Mouse (Mus musculus) spleen, adult 2 months (tissue): Measurements from ENCODE around the gene Ift52. TPM values are rescaled to one million over a fixed set of nuclear protein-coding genes. Genes with fewer than 3 reads are reported as not detected.

ENCODE experiments used
- DNase-seq, 2 experiments: peaks; one replicate each; pipeline versions ENCODE4 v3.0.0 to v3.0.0-alpha.2; 2012 to 2021; ENCODE audit warnings: low spot score in 2 of 2, low read depth in 1 of 2
- H3K27ac ChIP-seq: fragments of 200-500 bp; 2 replicates; pipeline ENCODE4 v1.5.1; 2012; ENCODE audit warnings: low read length, inconsistent platforms; ENCODE audit not compliant: insufficient read depth
- H3K27me3 ChIP-seq: fragments of 200-500 bp; 2 replicates; pipeline ENCODE4 v1.6.1; 2012; ENCODE audit warnings: mild to moderate bottlenecking, moderate library complexity, low read length, inconsistent platforms; ENCODE audit not compliant: control insufficient read depth, insufficient read depth
- H3K36me3 ChIP-seq: fragments of 200-500 bp; 2 replicates; pipeline ENCODE4 v1.6.1; 2012; ENCODE audit warnings: mild to moderate bottlenecking, low read length, inconsistent platforms; ENCODE audit not compliant: control insufficient read depth, insufficient read depth
- H3K4me1 ChIP-seq: fragments of 200-500 bp; 2 replicates; pipeline ENCODE4 v1.6.1; 2011; ENCODE audit warnings: inconsistent platforms; ENCODE audit not compliant: control insufficient read depth, insufficient read depth, insufficient read length
- H3K4me3 ChIP-seq: fragments of 200-500 bp; 2 replicates; pipeline ENCODE4 v1.5.1; 2011; ENCODE audit warnings: mild to moderate bottlenecking, inconsistent platforms; ENCODE audit not compliant: insufficient read depth, insufficient read length; ENCODE audit errors: extremely low read depth
- CTCF ChIP-seq: fragments of 200-500 bp; IDR thresholded peaks from 2 replicates; pipeline ENCODE4 v1.5.1; 2011; ENCODE audit warnings: mild to moderate bottlenecking, inconsistent platforms; ENCODE audit not compliant: insufficient read depth, insufficient read length, insufficient replicate concordance; ENCODE audit errors: extremely low read depth
- POLR2A ChIP-seq: fragments of 200-500 bp; IDR thresholded peaks from 2 replicates; pipeline ENCODE4 v1.6.1; 2011; ENCODE audit warnings: low read depth, low read length, inconsistent platforms
- WGBS: fragments of 180-500 bp; shearing (Covaris S2); methylation state at CpG from one replicate; pipeline ENCODE4 v1.1.7; 2018; 5-methylcytosine and 5-hydroxymethylcytosine counted together
- polyA plus RNA-seq: library from polyadenylated mRNA; depleted of rRNA; stranded (reverse); fragments of >200 nt; gene quantifications from 2 replicates; pipeline ENCODE4 v1.2.3, GENCODE M21; 2012; rRNA removed

Gene Ift52
- polyA plus RNA-seq: 13.6 and 14.1 TPM in 2 replicates

DNA sequence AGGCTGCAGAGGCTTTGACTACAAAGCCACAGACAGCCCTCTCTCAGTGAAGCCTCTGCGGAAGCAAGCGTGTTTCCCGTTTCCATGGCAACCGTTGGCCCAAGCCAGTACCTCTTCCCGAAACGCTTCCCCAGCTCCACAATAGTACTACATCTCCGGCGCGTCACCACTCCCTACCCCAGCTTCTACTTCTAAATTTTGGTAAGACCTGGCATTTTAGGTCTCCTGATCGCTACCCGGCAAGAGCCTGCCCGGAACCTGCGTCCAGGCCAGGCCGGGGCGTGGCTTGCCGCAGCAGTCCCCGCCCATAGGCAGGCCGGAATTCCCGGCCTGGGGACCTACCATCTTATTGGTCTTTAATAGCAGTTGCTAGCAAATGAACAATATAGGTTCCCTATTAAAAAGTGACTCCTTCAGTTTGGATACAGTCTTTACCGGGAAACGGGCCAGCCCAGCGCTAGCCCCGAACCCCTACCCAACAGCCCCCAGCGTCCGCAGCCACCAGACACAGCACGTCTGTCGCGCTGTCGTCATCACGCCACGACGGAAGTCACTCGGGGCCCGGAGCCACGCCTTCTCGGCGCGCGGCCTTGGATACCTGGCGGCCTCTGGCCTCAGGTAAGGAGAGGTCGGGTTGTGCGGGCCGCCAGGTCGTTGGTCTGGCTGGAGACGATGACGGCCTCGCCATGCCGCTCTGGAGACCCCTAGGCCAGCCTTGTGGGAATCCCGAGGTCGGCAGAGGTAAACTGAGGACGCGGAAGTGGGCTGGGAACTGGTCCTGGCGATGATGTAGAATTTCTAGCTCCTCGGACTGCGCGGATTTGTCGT, at the start of gene Ift52:
Gene Ift52 (plus strand): TSS at position 439 of the 828 bp plus-strand sequence.
- under 1% methylated on average over 57 of the region's 57 CpGs for WGBS
- H3K4me1 ChIP-seq: no peaks in the 10 kb centered on the region
- no peaks in the 10 kb centered on the region for H3K27me3 ChIP-seq
- no peaks in the 10 kb centered on the region for H3K36me3 ChIP-seq
- peak within 1 kb of the TSS; percentile 43; the same call in 1 of the 2 replicates for H3K27ac ChIP-seq
- peak; percentile 79 to 89 for DNase-seq
- TF ChIP-seq CTCF: no peak
- TF ChIP-seq POLR2A: no peak; the same call in 1 of the 2 replicates
- peak within 1 kb of the TSS; percentile 82 for H3K4me3 ChIP-seq

DNA sequence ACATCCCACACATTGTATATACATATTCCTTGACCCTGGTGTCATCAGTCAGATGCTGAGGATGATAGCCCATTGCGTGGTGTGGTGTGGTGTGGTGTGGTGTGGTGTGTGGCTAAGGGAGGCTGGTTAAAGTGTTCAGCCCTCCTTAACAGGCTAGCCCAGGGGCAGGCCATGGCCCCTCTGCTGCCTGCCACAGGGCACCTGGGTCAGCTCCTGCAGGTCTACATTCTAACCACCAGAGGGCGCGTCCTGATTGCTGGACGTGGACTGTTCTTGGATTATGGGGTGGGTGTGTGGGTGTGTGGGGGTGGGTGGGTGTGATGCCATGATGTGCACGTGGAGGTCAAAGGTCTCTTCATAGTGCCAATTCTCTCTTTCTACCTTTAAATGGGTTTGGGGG, 48.8 kb upstream of the Ift52 start:
- peak; percentile 8 to 26 for DNase-seq
- no peaks in the 10 kb centered on the region for H3K27me3 ChIP-seq
- no peaks in the 10 kb centered on the region for H3K4me1 ChIP-seq
- H3K36me3 ChIP-seq: no peaks in the 10 kb centered on the region
- no peak overlapping the region for H3K27ac ChIP-seq
- WGBS: 10% methylated on average over 5 of the region's 5 CpGs
- TF ChIP-seq CTCF (peak; percentile 78), POLR2A (no peak)
- no peak overlapping the region for H3K4me3 ChIP-seq

DNA sequence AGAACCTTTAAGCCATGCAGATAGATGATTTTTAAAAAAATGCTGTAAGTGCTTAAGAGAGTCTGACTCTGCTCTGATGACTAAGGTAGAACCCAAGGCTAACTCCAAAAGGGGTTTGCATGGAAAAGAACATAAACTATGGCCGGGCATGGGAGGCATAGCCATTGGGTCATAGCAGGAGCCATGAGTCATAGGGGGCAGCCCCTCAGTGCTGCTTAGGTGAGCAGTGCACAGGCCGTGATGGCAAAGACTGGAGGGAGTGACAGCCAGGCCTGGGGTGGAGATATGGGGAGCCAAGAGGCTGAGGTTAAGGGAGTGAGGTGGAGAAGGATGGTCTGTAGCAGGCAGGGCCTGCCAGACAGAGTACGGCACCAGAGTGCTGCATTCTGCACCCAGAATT, 48.1 kb upstream of the Ift52 start:
- Histone ChIP-seq H3K36me3 (no peaks in the 10 kb centered on the region), H3K27ac (no peak overlapping the region), H3K4me1 (no peaks in the 10 kb centered on the region), H3K4me3 (no peak overlapping the region), H3K27me3 (no peaks in the 10 kb centered on the region)
- 77% methylated on average over 3 of the region's 3 CpGs for WGBS
- DNase-seq: no peak
- TF ChIP-seq CTCF (no peak), POLR2A (no peak)

DNA sequence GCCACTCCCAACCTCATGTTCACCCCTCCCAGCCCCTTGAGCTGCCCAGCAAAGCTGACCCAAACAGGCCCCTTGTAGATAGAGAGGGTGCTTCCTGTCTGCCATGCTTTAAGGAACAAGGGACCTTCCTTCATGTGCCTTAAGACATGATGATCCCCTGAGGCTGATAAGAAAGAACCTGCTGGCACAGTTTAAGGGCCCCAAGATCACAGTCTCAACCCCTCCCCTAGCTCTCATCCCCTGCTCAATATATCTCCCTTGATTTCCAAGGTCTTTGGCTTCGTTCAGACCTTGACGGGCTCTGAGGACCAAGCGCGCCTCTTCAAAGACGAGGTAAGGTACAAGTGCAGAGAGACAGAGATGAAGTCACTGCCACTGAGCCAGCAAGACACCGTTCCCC, 46.3 kb upstream of the Ift52 start:
- H3K36me3 ChIP-seq: no peaks in the 10 kb centered on the region
- no peak for DNase-seq
- no peaks in the 10 kb centered on the region for H3K4me1 ChIP-seq
- TF ChIP-seq POLR2A: no peak
- no peak for TF ChIP-seq CTCF
- no peaks in the 10 kb centered on the region for H3K27me3 ChIP-seq
- H3K4me3 ChIP-seq: no peak overlapping the region
- H3K27ac ChIP-seq: no peak overlapping the region
- 82% methylated on average over 6 of the region's 6 CpGs for WGBS

DNA sequence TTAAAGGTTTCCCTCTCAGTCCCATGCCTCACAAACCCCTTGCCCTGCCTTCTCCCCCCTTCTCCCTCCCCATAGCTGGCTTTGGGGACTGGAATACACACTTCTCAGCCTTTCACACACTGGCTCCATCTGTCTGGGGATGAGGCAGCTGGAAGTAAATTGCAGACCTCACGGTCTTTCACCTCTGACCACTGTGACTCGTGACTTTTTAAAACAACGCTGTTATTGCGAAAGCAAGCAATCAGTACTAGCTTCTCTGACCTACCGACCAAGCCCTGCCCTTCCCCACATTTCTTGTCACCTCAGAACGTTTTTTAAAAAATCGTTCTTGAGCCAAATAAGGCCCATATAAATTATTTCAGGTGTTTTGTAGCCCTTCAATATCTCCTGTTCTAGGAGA, 44.4 kb upstream of the Ift52 start:
- WGBS: 37% methylated on average over 7 of the region's 7 CpGs
- no peak for DNase-seq

DNA sequence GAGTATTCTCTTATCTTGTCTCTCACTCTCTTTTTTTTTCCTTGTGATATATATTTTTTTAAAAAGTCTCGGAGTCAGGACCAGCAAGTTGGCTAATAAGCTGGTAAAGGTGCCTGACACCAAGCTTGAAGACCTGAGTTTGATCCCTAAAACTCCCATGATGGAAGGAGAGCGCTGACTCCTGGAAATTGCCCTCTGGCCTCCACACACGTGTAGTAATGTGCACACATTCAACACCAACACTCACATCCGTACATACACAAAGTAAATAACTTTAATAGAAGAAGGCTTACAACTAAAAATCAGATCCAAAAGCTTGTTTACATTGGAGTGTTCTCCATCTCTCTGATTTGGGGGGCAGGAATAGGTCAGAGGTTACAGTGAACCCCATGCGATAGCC, 43.9 kb upstream of the Ift52 start:
- 84% methylated on average over 5 of the region's 5 CpGs for WGBS
- Histone ChIP-seq H3K4me1 (no peaks in the 10 kb centered on the region; the same call in 1 of the 2 replicates), H3K4me3 (no peak overlapping the region), H3K27ac (no peak overlapping the region), H3K36me3 (no peaks in the 10 kb centered on the region), H3K27me3 (no peaks in the 10 kb centered on the region)
- no peak for TF ChIP-seq POLR2A
- no peak for DNase-seq

More for the DNA sequence above, 44.4 kb upstream of the Ift52 start:
- Histone ChIP-seq H3K27me3 (no peaks in the 10 kb centered on the region), H3K27ac (no peak overlapping the region), H3K4me3 (no peak overlapping the region), H3K4me1 (no peaks in the 10 kb centered on the region; the same call in 1 of the 2 replicates), H3K36me3 (no peaks in the 10 kb centered on the region)
- no peak for TF ChIP-seq CTCF

DNA sequence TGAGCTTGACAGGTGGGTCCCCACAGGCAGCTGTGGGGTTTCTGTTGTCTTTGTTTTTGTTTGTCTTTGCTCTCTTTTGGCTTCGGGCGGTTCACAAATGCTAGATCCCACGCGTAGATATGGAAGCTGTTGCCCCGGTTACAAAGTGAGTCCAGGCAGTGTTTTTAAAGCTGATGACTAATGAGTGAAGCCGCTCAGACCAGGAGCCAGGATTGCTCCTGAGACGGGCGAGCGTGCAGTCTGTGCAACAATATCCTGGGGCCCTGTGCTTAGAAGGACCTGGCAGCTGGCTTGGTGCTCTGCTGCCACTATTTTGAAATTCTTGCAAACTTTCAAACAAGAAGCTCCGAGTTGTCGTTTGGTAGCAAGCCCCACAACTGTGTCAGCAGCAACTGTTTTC, 43.5 kb upstream of the Ift52 start:
- WGBS: 83% methylated on average over 11 of the region's 11 CpGs
- Histone ChIP-seq H3K27ac (no peak overlapping the region), H3K4me1 (no peaks in the 10 kb centered on the region; the same call in 1 of the 2 replicates), H3K4me3 (no peak overlapping the region), H3K36me3 (no peaks in the 10 kb centered on the region), H3K27me3 (no peaks in the 10 kb centered on the region)
- DNase-seq: no peak
- no peak for TF ChIP-seq CTCF
